Mouse (Mus musculus) adrenal gland, adult 2 months (tissue): ENCODE results near the gene Grk6. TPM values are rescaled to one million over a fixed set of nuclear protein-coding genes. Genes with fewer than 3 reads are reported as not detected.
A peak's percentile ranks its signal among the peaks of the same experiment; 100 is the strongest.

ENCODE experiments used
- DNase-seq: peaks from one replicate; pipeline ENCODE4 v3.0.0; 2021
- long read RNA-seq: library from polyadenylated mRNA; stranded (forward); transcript quantifications from one replicate; pipeline ENCODE4 v2.0.0, GENCODE M21; 2021
- polyA plus RNA-seq: library from polyadenylated mRNA; depleted of rRNA; stranded (reverse); fragments of >200 nt; gene quantifications from 2 replicates; pipeline ENCODE4 v1.2.3, GENCODE M21; 2012; rRNA removed
- total RNA-seq, 2 experiments: library from RNA; stranded (reverse); gene quantifications; 2 replicates each; pipeline ENCODE4 v1.2.3; 2021

The Grk6 gene
- total RNA-seq, result 10 to 100 TPM; 28.4 to 36.5 TPM
- 48.5 and 70.5 TPM in 2 replicates for polyA plus RNA-seq
- long read RNA-seq, transcript Grk6-203 (16 exons, 1,997 nt), result minor isoform, 15 of 58 reads
- long read RNA-seq, transcript Grk6-201 (16 exons, 2,994 nt), result major isoform, 28 of 58 reads
- long read RNA-seq, partial matches to known transcripts, result 8 of 58 reads
- long read RNA-seq, other reads (novel, unspliced or antisense), result 5 of 58 reads

DNA sequence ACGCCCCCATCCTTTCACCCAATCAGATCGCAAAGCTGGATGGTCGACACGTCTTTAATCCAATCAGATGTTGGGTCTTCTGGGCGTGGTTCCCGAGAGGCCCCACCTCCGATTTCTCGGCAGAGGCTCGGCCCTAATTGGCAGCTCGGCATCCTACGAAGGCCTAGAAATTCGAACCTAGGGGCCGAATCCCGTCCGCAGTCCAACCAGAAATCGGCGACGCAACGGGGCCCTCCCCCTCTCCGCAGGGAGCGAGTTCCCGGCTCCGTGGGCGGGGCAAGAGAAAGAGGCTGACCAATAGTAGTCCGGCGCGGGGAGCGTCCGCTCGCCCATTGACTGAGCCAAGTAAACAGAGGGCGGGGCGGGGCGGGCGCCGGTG is at the start of gene Grk6:
TSS of gene Grk6 (plus strand) at position 136 of the 379 bp plus-strand sequence.
- DNase-seq, result peak; percentile 100

DNA sequence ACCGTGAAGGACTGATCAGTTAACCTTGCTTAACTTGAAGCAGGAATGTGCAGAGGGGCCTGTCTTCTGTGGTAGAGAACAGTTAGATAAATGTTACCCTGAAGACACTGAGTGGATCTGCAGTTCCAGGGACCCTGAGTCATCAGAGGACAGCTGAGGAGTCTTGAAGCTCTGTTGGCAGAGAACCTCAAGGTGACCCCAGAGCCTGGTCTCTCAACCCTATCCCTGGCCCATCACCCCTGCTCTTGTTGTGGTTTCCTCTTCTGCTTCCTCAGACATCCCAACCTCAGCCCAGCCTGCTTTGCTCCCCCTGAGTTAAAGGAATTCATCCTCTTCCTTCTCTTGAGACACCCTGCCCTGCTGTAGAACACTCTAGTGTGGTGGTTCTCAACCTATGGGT is 46.8 kb upstream of the Grk6 start, which contains the start of gene Slc34a1:
TSS of gene Slc34a1 (plus strand) at position 100 of the 400 bp plus-strand sequence.
- DNase-seq, result no peak

DNA sequence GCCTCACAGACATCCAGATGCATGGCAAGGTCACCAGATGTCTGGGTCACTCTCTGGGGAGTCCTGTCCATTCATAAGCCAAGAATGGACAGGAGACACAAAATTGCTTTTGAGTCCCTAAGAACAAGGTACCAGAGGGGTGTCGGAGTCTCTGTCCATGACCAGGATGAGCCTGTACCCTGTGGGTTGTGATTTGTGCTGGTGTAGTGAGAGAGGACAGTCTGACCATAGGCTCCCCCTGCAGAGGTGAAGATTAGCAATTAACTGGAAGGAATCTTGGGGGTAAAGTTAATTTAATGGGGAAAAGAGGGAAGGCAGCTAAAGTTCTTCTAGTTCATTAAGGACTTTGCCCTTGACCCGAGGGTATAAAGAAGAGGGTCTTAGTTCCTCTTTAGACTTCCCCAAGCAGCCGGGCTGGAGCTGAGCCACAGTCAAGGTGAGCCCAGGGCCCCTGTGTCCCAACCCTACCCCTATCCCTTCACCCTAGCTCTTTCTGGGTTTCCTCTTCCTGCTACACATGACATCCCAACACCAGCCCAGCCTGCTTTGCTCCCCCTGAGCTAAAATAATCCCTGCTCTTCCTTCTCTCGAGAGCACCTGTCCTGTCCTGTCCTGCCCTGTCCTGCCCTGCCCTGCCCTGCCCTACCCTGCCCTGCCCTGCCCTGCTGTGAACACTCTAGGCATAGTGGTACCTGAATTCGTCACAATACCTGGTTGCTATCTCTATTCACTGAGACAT is 45.4 kb upstream of the Grk6 start:
- DNase-seq, result no peak

DNA sequence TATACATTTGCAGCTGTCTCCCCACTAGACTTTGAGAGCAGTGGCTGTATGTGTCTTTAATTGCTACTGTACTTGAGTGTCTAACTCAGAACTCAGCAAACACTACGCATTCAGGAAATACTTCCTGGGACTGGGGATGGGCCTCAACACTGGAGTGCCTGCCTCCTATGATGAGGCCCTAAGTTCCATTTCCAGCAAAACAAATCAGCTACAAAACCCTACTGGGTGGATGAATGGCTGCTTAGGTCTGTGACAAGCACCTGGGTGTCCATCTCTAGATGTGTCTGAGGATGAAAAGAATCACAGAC is 44.9 kb upstream of the Grk6 start:
- DNase-seq, result no peak

DNA sequence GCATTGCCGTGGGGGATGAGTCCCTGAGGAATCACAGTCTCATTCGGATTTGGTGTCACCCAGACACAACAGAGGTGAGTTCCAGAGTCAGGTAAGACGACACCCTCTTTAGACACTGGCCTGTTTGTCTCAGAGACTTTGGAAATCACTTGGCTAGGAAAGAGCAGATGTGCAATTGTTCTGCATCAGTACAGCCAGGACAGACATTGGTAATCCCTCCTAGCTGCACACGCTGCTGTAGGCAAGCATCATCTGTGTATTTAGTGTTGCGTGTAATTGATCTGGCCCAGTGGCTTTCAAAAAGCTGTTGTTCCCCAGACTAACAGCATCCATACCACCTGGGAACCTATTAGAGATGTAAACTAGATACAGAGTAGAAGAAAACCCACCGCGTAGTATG is 41.6 kb upstream of the Grk6 start:
- DNase-seq, result no peak

DNA sequence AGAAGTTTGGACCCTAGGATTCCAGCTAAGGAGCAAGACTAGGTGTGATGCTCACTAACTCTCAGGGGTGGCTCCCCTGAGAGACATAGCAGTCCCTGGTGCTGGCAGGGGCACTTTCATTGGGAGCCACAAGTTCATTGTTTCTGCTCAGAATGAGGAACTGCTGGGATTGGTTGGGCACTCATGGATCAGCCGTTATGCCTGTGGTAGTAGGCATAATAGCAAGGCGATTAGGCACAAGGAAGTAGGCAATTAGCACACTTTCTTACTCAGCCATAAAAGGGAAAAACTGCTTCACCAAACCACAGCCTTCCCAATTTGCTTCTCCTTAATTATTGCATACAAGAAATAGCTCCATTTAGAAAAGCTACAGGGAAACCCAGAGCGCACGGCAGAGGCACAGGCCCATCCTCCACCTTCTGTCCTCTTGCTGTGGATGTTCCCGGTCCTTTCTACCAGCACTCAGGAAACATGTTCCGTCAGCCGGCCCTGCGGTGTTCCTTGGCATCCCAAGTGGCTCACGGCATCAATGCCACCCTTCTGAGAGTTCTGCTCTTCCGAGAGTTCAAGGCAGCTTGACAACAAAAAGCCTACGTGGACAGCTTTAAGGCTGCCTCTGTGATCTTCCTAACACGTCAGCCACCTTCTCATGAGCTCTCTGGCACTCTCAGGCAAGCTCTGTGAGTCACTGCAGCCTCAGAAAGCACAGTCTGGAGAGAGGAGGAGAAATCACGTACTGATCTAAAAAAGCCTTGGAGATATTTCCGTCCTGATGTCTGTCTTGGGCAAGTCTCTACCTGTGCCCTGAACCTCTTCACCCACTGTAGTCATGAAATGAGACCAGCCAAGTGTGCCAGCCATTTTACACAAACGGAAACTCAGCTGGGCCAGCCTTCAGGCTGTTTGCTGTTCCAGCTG is 40.7 kb upstream of the Grk6 start:
- DNase-seq, result no peak

DNA sequence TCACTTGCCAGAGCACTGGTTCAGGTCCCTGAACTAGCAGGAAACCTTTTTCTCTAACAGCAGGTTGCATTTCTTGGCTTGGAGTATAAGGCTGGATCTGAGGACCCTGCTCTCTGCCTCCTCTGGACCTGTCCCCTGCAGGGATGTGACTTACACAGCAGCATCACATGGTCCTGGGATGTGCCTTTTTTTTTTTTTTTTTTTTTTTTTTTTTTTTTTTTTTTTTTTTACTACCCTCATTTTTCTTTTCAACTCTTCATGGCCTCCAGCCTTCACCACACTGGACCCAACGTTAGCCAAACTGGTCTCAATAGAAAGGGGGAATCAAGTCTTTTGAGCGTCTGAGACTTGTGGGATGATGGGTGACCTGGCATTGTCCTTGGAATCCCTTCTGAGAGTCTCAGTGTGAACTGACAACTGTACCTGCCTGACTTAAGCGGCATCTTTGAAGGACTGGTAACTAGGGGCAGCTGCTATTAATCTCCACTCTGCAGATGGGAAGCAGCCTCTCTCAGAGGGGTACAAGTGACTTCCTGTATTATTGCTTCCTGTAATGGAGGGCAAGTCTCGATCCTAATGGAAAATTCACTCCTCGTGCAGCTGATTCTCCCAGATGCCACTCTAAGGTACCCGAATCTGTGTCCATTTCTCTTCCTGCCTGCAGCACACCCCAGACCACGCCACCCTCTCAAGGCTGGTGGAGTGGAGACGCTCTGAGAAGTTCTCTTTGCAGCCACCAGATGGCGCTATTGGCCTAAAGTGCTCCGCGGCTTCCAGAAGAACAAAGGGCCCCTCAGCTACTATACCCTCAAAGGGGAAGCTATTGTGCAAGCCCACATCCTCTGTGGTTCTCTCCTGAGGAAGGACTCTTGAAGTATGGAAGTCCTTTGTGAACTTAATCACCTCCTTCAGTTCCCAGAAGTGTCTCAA is 39.8 kb upstream of the Grk6 start:
- peak; percentile 68 for DNase-seq

DNA sequence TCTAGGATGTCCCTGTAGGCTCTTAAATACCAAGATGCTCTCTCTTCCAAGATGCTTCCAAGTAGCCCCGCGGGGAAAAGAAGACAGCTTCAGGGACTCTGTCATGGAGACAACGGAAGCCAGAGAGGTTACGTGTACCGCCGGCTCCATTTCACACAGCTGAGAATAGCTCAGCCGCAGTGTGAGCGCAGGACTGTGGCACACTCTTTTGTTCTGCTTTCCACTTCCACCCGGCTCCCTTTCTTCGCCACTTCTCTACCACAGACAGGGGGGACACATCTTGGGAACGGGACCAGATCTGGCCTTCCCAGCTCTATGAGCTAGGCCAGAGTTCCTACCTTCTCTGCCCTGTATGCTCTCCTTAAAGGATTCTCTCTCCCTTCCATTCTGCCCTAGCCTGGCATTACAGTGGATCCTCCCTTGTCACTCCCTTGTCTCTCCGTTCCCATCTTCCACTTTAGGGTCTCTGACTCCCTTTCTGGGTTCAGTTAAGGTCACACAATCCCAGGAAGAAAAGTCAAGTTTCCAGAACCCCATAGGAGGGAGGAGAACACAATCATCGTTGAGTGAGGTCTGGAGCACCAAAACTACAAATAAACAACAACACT is 39.0 kb upstream of the Grk6 start:
- DNase-seq, result no peak

DNA sequence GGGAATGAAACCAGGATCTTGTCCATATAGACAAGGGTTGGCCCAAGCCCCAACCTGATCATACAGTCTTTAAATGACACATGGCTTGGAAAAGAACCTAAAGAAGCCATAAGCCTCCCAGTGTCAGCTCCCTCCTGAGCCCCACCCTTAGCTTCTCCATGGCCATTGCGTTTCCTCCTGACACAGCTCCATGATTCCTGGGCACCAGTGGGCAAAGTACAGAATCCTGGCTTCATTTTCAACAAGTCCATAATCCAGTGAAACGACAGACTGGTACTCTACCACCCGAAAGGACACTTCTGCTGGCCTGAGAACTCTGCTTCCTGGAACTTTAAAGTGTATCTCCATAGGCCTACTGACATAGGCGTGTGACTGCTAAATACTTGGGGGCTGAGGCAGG is 37.5 kb upstream of the Grk6 start:
- no peak for DNase-seq

DNA sequence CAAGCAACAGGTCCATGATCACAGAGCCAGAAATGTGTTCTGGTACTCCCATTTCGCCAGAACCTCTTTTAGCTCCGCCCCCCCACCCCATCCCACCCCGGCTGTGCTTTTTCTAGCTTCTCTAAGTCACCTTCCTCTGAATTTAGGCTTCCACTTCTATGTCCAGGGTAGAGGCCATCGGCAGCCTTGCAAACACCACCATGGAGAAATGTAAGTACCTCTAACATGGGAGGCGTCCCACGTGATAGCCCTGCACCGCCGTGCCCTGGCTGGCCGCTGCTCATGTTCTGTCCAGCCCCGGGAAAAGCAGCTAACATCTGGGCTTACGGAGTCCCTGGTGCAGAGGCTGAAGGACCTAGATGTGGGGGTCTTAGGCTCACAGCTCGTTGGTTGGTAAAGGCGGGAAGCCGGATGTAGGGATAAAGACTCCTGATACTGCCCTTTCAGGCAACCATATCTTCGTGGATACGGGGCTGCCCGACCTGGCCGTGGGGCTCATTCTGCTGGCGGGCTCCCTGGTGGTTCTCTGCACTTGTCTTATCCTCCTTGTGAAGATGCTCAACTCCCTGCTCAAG is 36.2 kb upstream of the Grk6 start:
- no peak for DNase-seq

DNA sequence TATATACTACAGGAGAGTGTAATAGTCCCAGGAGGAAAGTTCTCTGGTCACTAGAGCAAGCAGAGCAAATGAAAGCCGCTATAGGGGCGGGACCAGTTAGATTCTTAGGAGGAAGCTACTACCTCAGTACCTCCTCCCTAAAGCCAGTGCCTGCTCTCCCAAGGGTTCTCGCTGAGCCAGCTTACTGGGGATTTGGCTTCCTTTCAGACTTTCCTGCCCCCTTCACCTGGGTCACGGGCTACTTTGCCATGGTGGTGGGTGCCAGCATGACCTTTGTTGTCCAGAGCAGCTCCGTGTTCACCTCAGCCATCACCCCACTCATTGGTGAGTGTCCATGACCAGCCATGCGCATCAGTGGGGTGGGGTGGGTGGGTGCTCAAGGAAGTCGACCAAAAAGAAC is 33.0 kb upstream of the Grk6 start:
- no peak for DNase-seq

DNA sequence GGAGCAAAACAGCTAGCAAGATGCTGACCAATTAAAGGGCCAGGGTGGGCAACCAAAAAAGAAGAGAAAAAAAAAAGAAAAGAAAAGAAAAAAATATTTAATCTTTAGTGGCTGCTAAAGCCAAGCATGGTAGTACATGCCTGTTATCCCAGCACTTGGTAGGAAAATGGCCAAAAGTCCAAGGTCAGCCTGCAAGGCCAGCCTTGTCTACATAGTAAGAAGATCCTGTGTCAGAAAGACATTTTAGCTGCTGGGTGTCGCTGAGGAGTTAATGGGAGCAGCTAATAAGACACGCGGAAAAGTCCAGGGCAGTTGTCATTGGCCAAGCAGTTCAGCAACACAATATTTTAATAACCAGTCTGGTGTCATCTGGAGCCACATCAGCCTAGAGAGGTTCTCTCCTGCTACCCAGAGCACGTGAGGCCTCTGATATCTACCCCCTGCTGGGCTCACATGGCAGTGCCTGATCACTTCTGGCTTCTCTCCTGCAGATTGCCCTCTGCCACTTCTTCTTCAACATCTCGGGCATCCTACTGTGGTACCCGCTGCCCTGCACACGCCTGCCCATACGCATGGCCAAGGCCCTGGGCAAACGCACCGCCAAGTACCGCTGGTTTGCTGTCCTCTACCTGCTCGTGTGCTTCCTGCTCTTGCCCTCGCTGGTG is 32.1 kb upstream of the Grk6 start:
- DNase-seq, result peak; percentile 54

DNA sequence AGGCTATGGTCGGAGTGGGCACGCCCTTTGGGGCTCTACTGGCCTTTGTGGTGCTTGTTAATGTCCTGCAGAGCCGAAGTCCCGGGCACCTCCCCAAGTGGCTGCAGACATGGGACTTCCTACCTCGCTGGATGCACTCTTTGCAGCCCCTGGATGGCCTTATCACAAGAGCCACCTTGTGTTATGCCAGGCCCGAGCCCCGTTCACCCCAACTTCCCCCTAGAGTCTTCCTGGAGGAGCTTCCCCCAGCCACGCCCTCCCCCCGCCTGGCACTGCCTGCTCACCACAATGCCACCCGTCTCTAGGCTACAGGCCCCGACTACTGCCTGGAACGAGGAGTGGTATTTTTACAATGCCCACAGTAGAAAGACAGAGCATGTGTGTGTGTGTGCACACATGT is 31.5 kb upstream of the Grk6 start:
- no peak for DNase-seq

DNA sequence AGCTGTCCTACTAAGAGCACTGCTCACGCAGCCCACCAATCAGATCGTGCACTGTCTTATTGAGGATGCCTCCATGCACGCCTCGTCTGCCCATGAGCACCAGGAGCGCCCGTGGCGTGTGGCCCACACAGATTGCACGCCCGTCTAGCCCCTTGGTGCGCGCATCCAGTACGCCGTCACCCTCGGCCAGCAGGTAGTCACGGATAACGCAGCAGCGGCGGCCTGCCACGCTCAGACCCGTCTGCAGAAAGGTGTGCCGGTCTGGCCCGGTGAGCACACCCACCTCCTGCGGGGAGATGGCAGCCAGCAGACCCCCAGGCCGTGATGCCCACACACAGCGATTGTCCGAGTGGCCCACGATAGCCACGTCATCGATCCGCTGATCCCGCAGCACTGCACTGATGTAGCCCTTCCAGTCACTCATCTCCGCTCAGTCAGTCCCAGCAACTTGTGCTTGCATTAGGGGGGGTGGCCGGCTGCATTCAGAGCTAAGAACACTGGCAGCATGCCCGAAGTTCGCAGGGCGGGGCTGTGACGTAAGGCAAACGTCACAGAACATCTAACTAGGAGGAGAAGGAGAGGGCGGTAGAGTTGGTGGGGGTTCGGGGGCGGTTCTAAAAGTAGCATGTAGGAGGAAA is 30.0 kb upstream of the Grk6 start, which contains the start of gene Pfn3:
TSS of gene Pfn3 (minus strand) at position 490 of the 638 bp plus-strand sequence.
- DNase-seq, result no peak

DNA sequence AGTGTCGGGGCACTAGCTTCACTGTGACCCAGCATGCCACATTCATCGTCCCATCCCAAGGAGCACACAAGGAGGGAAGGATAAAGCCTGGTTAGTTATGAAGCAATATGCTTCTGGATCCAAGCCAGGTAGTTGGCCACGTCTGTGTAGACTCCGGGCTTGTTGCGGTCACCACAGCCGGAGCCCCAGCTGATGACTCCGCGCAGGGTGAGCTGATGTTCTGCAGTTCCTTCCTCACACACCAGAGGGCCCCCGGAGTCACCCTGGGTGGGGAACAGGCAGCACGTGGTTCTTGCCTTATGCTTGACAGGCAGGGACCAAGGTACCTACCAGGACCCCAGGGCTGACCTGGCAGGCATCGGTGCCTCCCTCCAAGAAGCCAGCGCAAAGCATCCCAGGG is 26.9 kb upstream of the Grk6 start:
- peak; percentile 92 for DNase-seq

DNA sequence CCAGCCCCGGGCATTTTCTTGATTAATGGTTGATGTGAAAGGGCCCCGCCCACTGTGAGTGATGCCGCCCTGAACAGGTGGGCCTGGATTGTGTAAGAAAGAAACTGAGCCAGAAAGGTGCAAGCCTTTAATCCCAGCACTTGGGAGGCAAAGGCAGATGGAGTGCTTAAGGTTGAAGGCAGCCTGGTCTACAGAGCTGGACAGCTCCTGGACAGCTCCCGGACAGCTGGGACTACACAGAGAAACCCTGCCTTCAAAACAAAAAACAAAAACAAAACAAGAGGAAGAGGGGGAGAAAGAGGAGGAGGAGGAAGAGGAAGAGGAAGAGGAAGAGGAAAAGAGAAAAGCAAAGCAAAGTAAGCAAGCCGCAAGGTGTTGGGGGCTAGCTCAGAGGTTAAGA is 25.7 kb upstream of the Grk6 start:
- DNase-seq, result no peak

DNA sequence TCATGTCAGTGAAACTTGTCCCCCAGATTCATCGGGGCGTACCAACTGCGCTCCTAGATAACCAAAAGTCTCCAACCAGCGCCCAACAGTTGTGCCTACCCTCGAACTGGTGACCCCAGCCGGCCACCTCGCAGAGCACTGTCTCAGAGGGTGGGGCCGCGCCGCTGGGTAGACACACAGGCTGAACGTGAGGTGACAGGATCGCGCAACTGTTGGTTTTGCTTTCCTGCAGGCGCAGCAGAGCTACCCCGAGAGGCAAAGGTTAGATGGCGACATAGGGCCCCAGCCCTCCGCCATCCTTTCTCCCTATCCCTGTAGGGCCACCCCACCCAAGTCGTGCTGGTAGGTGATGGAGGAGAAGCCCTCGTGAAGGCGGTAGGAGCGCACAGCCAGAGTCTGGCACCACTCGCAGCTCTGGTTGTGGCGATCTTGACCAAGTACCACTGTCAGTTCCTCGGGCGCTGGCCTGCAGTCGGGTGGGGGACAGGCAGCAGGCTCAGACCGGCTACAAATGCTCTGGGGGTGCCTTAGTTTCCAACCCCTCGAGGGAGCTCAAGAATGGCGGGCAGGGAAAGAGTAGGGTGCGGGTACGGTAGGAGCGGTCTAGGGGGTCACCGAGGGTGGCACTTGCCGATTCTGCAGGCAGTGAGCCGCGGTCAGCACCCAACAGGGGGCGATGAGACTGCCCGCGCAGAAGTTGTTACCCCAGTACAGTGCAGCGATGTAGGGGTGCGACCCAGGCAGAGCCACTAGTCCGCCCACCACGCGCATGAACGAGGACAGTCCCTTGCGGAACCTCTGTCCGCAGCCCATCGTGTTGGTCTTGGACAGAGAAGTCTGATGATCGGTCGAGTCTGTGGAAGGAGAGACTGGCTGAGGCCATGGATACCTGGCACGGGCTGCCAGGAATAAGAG is 24.6 kb upstream of the Grk6 start:
- no peak for DNase-seq

DNA sequence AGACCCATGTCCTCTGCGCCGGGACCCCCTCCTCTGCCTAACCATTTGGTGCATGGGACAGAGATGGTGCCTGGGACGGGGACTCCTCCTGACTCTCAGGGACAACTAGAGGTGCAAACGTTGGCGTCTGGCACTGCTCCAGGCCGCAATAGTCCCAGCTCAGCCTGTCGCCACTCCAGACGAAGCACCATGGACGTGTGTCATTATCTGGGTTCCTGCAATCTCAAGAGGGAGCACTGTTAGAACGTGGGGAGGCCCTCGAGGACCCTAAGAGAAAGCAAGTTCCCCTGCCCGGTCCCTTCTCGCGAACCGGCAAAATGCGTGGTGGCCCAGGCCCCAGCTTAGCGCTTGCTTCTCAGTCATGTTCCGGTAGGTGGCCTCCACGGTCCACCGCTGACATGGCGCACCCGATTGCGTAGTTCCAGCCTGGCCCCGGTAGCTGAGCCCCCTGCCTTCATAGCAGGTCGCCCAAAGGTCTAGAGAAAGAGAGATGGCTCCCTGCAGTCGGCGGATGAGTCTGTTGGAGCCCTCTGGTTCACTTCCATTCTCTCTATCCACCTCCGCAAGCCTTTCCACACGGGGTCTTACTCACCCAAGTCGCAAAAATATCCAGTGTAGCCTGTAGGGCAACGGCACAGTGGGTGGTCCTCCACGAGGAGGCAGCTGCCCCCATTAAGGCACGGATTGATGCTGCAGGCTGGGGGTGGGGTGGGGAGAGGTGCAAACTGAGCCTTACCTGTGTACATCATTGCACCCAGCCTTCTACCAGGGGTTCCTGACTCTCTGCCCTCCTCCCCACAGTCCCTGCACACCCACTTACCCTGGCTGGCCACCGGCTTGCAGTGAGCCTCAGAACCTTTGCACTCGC is 23.7 kb upstream of the Grk6 start:
- DNase-seq, result peak; percentile 83
